Mouse (Mus musculus) B cell, adult 2 months (primary cell): ENCODE results near the gene Ppfia1.
A peak's percentile ranks its signal among the peaks of the same experiment; 100 is the strongest.

ENCODE experiments used
- DNase-seq, 2 experiments: peaks; one replicate each; pipeline ENCODE4 v3.0.0; 2022

The Ppfia1 gene

DNA sequence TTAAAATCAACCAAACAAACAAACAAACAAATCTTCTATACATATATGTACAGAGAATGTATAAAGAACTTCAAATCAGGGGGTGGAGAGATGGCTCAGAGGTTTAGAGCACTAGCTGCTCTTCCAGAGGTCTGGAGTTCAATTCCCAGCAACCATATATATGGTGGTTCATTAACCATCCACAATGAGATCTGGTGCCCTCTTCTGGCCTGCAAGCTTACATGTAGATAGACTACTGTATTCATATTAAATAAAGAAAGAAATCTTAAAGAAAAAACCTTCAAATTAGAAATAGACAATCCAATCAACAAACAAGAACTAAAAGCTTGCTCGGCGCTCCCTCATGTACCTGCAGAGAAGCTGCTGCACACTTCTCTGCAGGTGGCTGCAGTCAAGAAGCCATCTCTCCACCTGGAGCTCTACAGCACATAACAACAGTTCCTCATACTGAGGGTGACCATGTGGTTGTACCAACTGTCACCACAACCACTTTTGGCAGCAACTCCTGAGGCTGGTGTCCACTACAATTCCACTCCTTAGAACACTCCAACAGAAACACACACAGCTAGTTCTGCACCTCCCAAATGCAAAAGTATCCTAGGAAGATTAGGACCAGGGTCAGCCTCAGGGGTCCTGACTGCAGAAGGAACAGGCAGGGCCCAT lies 3.5 kb downstream of the Ppfia1 start:
- peak in 1 of 2 experiments; percentile 16 for DNase-seq

- no peak for DNase-seq
These were observed 8.3 kb downstream of the Ppfia1 start for GRCm38 (mm10) chr7:144545231-144545630.

- no peak for DNase-seq
These were observed 12.2 kb downstream of the Ppfia1 start for GRCm38 (mm10) chr7:144541351-144541750.

DNA sequence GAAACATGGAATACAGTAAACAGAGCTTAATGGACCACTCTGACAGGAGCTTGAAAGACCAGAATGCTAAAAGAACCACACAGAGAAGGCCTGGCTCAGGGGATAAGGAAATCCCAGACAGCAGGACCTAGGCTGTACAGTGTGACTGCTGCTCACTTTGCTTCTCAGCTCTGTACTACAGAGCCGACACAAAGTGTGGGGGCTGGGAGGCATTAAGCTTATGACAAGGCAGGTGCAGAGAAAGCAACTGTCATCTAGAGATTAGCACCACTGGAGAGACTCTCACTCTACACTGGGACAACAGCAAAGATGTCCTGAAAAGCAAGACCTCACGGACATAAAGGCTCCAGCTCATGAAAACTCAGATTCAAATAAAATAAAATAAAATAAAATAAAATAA lies 14.4 kb downstream of the Ppfia1 start:
- no peak for DNase-seq

GRCm38 (mm10) chr7:144538030-144538644 lies 15.4 kb downstream of the Ppfia1 start:
- no peak for DNase-seq

GRCm38 (mm10) chr7:144536367-144536766 lies 17.2 kb downstream of the Ppfia1 start:
- no peak for DNase-seq

- no peak for DNase-seq
These were observed 18.8 kb downstream of the Ppfia1 start for GRCm38 (mm10) chr7:144534773-144535172.

- DNase-seq, result no peak
These were observed 21.7 kb downstream of the Ppfia1 start for GRCm38 (mm10) chr7:144531585-144532378.

- DNase-seq, result no peak
These were observed 23.7 kb downstream of the Ppfia1 start for GRCm38 (mm10) chr7:144529851-144530250.

- no peak for DNase-seq
These were observed 25.8 kb downstream of the Ppfia1 start for GRCm38 (mm10) chr7:144527723-144528221.

GRCm38 (mm10) chr7:144526649-144527048 lies 26.9 kb downstream of the Ppfia1 start:
- no peak for DNase-seq

DNA sequence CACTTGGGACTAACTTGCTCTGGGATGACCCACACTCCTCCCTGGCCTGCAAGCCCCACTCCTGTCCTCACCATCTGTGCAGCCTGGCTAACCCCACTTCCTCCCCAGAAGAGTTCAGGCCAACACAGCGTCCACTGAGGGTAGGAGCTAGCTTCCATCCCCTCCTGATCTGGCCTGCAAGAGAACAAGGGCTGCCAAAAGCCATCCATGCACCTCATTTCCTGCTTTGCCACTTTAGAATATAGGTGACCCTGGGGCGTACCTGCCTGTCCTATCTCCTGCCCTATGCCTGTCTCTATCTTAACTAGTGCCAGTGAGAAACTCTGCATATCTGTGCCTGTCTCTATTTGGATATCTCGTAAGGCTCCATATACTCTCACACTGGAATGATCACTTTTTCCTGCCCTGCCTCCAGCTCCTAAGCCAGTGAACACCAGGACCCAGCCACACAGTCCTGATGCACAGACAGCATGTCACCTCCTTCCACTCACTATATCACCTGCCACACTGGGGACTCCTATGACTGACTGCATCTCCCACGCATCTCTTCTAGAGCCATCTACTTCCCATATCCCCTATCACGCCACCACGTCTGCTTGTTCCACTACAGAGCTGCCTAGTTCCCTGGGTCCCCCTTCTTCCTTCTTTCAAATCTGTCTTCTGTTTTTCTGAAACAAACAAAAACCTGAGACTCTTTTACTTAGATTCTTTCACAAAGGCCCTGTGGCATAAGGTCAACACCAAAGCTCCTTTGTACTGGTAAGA lies 28.9 kb downstream of the Ppfia1 start:
- no peak for DNase-seq

DNA sequence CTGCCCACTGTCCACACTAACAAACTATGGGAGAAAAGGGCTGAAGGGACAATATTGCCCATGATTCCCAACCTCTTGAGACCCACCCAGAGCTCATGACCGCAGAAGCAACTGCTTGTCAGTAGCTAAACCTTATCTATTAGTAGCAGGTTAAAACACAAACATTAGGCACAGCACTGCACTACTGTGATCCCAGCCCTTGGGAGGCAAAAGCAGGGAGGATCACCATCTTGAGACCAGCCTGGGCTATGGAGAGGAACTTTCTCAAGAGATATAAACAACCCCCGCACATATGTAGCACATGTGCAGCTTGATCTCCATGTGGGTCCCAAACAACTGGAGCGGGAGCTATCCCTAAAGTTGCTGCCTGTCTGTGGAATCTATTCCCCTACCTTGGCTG lies 30.1 kb downstream of the Ppfia1 start:
- DNase-seq, result no peak

DNA sequence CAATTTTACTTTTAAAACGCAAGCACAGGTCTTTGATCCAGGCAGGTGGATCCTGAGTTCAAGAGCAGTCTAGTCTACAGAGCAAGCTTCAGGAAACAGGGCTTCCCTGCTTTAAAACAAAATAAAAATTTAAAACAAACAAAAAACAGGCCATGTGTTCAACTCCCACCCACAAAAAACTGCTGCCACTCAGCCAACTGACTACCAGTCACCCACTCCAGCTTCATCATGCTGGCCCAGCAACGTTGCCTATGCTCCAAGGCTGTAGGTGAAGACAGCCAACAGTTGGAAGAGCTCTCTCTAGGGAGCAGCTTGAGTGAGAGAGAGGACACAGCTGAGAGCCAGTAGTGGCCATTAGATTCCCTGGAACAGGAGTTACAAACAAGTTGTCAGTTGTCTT lies 31.6 kb downstream of the Ppfia1 start:
- DNase-seq, result no peak

DNA sequence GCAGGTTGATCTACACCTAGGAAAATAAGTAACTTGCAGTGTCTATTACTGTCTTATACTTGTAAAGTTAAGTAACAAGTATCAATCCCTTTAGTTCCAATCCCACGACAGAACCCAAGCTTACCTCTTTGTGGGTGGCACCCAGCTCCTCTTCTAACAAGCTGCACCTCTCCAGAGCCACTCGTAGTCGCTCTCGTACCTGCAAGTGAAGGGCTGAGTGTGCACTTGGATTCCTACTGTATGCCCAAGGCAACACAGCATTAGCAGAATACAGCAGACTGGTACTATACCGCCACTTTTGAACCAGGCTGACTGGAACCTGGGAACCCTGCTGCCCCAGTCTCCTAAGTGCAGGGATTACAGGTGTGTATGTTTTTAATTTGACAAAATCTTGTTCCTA lies 33.7 kb downstream of the Ppfia1 start:
- no peak for DNase-seq

DNA sequence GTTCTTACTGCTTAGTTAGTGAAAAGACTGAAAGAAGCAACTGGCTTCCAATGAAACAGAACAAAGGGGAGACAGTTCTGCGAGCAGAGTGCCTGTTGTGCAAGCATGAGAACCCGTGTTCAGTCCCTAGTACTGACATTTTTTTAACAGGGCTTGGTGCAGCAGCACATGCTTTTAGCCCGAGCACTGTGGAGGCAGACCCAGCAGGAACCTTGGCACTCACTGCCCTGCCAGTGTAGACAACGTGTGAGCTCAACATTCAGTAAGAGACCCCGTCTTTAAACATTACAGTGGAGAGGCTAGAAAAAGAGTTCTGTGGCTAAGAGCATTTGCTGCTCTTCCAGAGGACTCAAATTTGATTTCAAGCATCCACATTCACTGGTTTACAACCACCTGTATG lies 36.8 kb downstream of the Ppfia1 start:
- DNase-seq, result no peak

GRCm38 (mm10) chr7:144509090-144509489 lies 44.4 kb downstream of the Ppfia1 start:
- no peak for DNase-seq

DNA sequence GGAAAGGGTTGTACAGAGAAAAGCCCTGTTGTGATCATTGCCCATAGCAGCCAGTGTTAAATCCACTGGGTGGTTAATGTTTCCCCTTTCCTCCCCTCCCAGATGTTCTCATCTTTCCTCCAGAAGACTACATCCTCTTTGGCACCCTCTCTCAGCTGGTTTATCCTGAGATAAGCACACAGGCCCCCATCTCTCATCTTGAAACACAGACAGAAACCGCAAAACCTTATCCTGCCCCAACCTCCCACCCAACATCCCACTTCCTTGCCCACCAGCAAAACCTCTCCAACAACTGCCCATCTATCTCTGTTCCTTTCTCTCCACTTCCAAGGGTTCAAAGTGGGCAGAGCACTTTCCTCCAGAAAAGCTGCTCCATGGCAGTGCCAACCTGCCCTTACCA lies 46.7 kb downstream of the Ppfia1 start:
- no peak for DNase-seq

GRCm38 (mm10) chr7:144503959-144504358 lies 49.6 kb downstream of the Ppfia1 start:
- no peak for DNase-seq

- DNase-seq, result no peak
These were observed 60.6 kb downstream of the Ppfia1 start for GRCm38 (mm10) chr7:144492931-144493330.

DNA sequence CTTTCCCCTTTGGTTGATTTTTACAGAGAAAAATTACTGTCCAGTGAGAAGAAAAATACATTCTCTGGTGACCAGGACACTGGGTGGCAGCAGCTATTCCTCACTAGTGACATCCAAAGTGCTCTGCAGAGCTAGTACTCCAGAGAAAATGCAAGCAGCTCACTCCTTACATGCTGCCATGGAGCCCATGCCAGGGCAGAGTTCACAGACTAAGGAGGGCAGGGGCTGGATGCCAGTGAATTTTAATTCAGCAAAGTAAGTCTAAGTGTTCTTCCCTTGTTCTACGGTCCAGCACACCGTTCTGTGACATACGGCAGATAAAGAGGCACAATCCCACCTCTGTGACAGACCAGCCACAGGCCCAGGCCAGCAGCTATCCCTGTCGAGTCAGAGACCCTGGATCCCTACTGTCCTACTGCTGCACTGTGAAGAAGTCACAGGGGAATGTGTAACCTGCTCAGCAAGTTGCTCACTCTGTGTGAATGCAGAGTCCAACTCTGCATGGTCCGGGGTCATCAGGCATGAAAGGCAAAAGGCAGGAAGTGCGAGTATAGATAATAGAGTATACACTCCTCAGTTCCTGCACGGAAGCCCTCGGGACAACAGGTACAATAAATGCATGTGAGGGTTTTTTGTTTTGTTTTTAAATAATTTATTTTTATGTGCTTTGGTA lies 63.2 kb downstream of the Ppfia1 start:
- DNase-seq, result no peak

DNA sequence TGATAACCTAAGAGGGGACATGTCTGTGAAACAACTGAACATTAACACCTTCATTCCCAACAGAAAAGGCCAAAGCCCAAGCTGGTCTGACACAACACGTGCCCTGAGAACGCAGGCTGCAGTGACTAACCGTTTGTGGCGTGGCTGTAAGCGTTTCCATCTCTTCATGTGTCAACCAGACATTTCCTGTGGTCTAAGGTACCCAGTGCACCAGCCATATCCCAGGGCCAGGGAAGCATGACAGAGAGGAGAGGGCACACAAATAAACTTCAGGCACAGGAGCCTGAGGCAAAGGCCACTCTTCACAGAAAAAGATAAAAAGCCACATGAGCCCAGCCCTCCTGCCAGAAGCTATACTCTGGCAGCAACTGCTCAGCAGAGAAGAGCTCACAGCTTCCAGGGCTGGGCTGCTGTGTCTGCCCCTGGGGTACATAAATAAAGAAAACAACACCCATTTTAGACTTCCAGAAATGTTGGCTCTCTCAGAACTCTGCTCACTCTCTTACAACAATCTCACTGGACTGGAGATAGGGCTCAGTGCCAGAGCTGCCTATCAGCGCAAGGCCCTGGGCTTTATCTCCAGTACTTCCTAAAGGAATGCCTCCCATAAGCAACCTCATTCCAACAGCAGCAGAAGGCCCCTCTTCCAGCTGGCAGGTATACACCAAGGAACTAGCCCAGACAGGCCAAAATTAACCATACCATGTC lies 64.3 kb downstream of the Ppfia1 start:
- DNase-seq, result no peak
